Mouse (Mus musculus) embryonic facial prominence, embryonic 12.5 days (tissue): ENCODE results near the gene E330017A01Rik. TPM values are rescaled to one million over a fixed set of nuclear protein-coding genes. Genes with fewer than 3 reads are reported as not detected.

Experiments
- ATAC-seq: fragments of 200-750 bp; cut with Nextera tagmentation; 2 replicates; pipeline ENCODE4 v1.8.0; 2017; ENCODE audit not compliant: insufficient number of reproducible peaks, insufficient read depth, low FRiP score, low TSS enrichment
- H3K27ac ChIP-seq: fragments of 300-500 bp; sonication (generic); 2 replicates; pipeline ENCODE4 v1.5.1; 2016; ENCODE audit warnings: mild to moderate bottlenecking
- H3K27me3 ChIP-seq: fragments of 300-500 bp; sonication (generic); 2 replicates; pipeline ENCODE4 v1.6.1; 2016; ENCODE audit warnings: mild to moderate bottlenecking, moderate library complexity
- H3K36me3 ChIP-seq: fragments of 300-500 bp; sonication (generic); 2 replicates; pipeline ENCODE4 v1.6.1; 2016; ENCODE audit warnings: mild to moderate bottlenecking
- H3K4me1 ChIP-seq: fragments of 300-500 bp; sonication (generic); 2 replicates; pipeline ENCODE4 v1.6.1; 2016
- H3K4me2 ChIP-seq: fragments of 300-500 bp; sonication (generic); replicated peaks from 2 replicates; pipeline ENCODE4 v1.6.1; 2016; ENCODE audit warnings: mild to moderate bottlenecking, moderate library complexity
- H3K4me3 ChIP-seq: fragments of 300-500 bp; sonication (generic); 2 replicates; pipeline ENCODE4 v1.5.1; 2016; ENCODE audit warnings: mild to moderate bottlenecking
- H3K9ac ChIP-seq: fragments of 300-500 bp; sonication (generic); 2 replicates; pipeline ENCODE4 v1.6.1; 2016; ENCODE audit warnings: mild to moderate bottlenecking, moderate library complexity
- H3K9me3 ChIP-seq: fragments of 300-500 bp; sonication (generic); 2 replicates; pipeline ENCODE4 v1.6.1; 2016; ENCODE audit warnings: mild to moderate bottlenecking, moderate library complexity
- polyA plus RNA-seq: library from polyadenylated mRNA; unstranded; fragments of >200 nt; fragmentation: Nextera tagmentation; extraction: Ambion mirVana; gene quantifications from 2 replicates; pipeline ENCODE4 v1.2.1, GENCODE M21; 2016

E330017A01Rik gene
- polyA plus RNA-seq, 1 experiment from 2014 or later: not detected

- no peaks in the 10 kb centered on the region for H3K4me1 ChIP-seq
- H3K27me3 ChIP-seq: no peaks in the 10 kb centered on the region
- H3K9me3 ChIP-seq: no peaks in the 10 kb centered on the region
- H3K9ac ChIP-seq: no peak overlapping the region
- no peak for ATAC-seq
- H3K4me2 ChIP-seq: no peak overlapping the region
- no peaks in the 10 kb centered on the region for H3K36me3 ChIP-seq
- H3K4me3 ChIP-seq: no peak overlapping the region
- H3K27ac ChIP-seq: no peak overlapping the region
Observed at GRCm38 (mm10) chr16:58589444-58589843, 49.1 kb downstream of the E330017A01Rik start.

Other genes starting within 250 kb of the E330017A01Rik start
- gene Dcbld2, start 230.3 kb downstream of the E330017A01Rik start, polyA plus RNA-seq: 7.5 and 9.6 TPM in 2 replicates
- 8.7 and 10.2 TPM in 2 replicates for gene St3gal6, start 114.5 kb downstream of the E330017A01Rik start, polyA plus RNA-seq
- gene Gm813, start 21.8 kb downstream of the E330017A01Rik start, polyA plus RNA-seq: not detected in 2 replicates
- 21.8 and 25.6 TPM in 2 replicates for gene Cpox, start 31.6 kb upstream of the E330017A01Rik start, polyA plus RNA-seq
- gene Gpr15, start 80.3 kb upstream of the E330017A01Rik start, polyA plus RNA-seq: not detected in 2 replicates
- gene Cldnd1, start 89.2 kb upstream of the E330017A01Rik start, polyA plus RNA-seq: 117 and 121 TPM in 2 replicates
- gene Olfr172, start 124.4 kb upstream of the E330017A01Rik start, polyA plus RNA-seq: not detected in 2 replicates
- 0.09 TPM in 1 of 2 replicates, not detected in the other for gene Olfr173, start 161.5 kb upstream of the E330017A01Rik start, polyA plus RNA-seq
- not detected in 2 replicates for gene Olfr175-ps1, start 188.0 kb upstream of the E330017A01Rik start, polyA plus RNA-seq
- gene Olfr177, start 236.0 kb upstream of the E330017A01Rik start, polyA plus RNA-seq: not detected in 2 replicates